Mouse (Mus musculus) liver, postnatal 0 days (tissue): ENCODE results near the gene Utrn.

ENCODE experiments used
- CTCF ChIP-seq: sonication (generic); IDR thresholded peaks from 2 replicates; pipeline ENCODE4 v1.5.1; 2016; ENCODE audit warnings: antibody characterized with exemption, low read depth
- EP300 ChIP-seq: IDR thresholded peaks from 2 replicates; pipeline ENCODE4 v1.6.1; 2016; ENCODE audit warnings: antibody characterized with exemption, low read depth, mild to moderate bottlenecking

DNA sequence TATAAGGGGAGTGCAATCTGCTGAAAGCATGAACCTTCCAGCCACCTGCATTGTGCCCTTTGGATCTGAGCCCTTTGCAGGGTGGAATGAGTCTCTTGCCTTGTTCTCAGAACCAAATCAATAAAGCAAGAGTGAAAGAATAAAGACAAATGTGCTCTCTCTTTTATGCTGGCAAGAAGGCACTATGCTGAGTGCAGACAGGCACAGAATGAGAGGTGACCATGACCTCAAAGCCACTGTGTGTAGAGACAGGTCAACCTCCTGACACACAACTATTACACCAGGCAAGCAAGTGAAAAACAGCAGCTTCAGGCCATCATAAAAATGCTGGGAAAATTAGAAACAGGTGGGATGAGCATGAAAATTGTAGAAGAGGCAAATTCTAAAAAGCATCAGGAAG lies 408.2 kb downstream of the Utrn start:
- no peak for TF ChIP-seq EP300
- no peak for TF ChIP-seq CTCF
